Mouse (Mus musculus) cortical plate, adult 2 months (tissue): ENCODE data around the gene Arhgef18.

Experiments used
- CTCF ChIP-seq: fragments of 200-500 bp; IDR thresholded peaks from 2 replicates; pipeline ENCODE4 v1.5.1; 2011; ENCODE audit warnings: mild to moderate bottlenecking, control low read depth, low read length; ENCODE audit not compliant: insufficient read depth; ENCODE audit errors: extremely low read depth
- POLR2A ChIP-seq: fragments of 200-500 bp; IDR thresholded peaks from 2 replicates; pipeline ENCODE4 v1.6.1; 2011; ENCODE audit warnings: mild to moderate bottlenecking, low read length, control low read depth; ENCODE audit not compliant: insufficient read depth; ENCODE audit errors: extremely low read depth

DNA sequence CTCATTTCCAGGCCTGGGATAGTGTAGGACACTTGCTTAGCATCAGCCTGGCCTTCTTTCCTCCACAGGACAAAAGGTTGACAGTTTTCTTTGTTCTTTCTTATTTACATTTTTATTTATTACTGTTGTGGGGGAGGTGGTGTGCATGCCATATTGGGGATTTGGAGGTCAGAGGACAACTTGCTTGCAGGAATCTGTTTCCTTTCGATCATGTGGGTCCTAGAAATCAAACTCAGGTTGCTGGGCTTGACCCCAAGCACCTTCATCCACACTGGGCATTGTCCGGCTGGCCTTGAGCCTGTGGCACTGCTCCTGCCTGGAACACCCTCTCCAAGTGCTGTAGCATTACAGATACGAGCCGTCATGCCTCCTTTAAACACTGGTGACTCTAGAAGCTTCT, 24.0 kb downstream of the Arhgef18 start:
- TF ChIP-seq CTCF (no peak), POLR2A (no peak)
